Mouse (Mus musculus): Measurements from ENCODE around the gene Cul4b. TPM values are rescaled to one million over a fixed set of nuclear protein-coding genes. Genes with fewer than 3 reads are reported as not detected.
A peak's percentile ranks its signal among the peaks of the same experiment; 100 is the strongest.
"Not testable (repeated sequence)": the region's sequence is repeated elsewhere in the genome, so short reads cannot be mapped to it uniquely, and the experiment has no call there.

The Cul4b gene
- polyA plus RNA-seq, 1 experiment from 2014 or later, result 17.4 TPM

- Histone ChIP-seq H3K27me3 (ENCODE audit: control insufficient read depth, insufficient read depth, low read depth, low read length) (no peaks in the 10 kb centered on the region), H3K9me3 (replicated peaks; ENCODE audit: control insufficient read depth, low read length, poor library complexity, severe bottlenecking) (no peaks in the 10 kb centered on the region), H3K4me3 (ENCODE audit: low read depth, low read length) (no peak overlapping the region), H3K27ac (ENCODE audit: low read length) (no peak overlapping the region), H3K9ac (ENCODE audit: low read depth, low read length) (no peak overlapping the region), H3K4me1 (ENCODE audit: control insufficient read depth, insufficient read depth, low read length) (peaks cover 10% of the 10 kb centered on the region; the same call in 1 of the 2 replicates), H3K4me2 (ENCODE audit: low read length) (no peak overlapping the region), H3K36me3 (ENCODE audit: control insufficient read depth, insufficient read depth, low read length) (no peaks in the 10 kb centered on the region)
- no peak for ATAC-seq
- 72% methylated on average over 6 of the region's 6 CpGs for WGBS
Measured at GRCm38 (mm10) chrX:38566521-38567205, 9.3 kb downstream of the Cul4b start.

GRCm38 (mm10) chrX:38565176-38565542 lies 10.8 kb downstream of the Cul4b start:
- Histone ChIP-seq H3K4me3 (ENCODE audit: low read depth, low read length) (peak overlapping the region; percentile 55), H3K36me3 (ENCODE audit: control insufficient read depth, insufficient read depth, low read length) (no peaks in the 10 kb centered on the region), H3K9me3 (replicated peaks; ENCODE audit: control insufficient read depth, low read length, poor library complexity, severe bottlenecking) (no peaks in the 10 kb centered on the region), H3K4me1 (ENCODE audit: control insufficient read depth, insufficient read depth, low read length) (peaks cover 15% of the 10 kb centered on the region), H3K9ac (ENCODE audit: low read depth, low read length) (no peak overlapping the region; the same call in 1 of the 2 replicates), H3K27me3 (ENCODE audit: control insufficient read depth, insufficient read depth, low read depth, low read length) (no peaks in the 10 kb centered on the region), H3K27ac (ENCODE audit: low read length) (peak overlapping the region; percentile 94), H3K4me2 (ENCODE audit: low read length) (peak overlapping the region; percentile 49)
- WGBS, result 15% methylated on average over 7 of the region's 8 CpGs
- ATAC-seq, result no peak

GRCm38 (mm10) chrX:38564542-38565175 lies 11.3 kb downstream of the Cul4b start:
- Histone ChIP-seq H3K27ac (ENCODE audit: low read length) (peak overlapping the region; percentile 94), H3K4me3 (ENCODE audit: low read depth, low read length) (peak overlapping the region; percentile 55), H3K9me3 (replicated peaks; ENCODE audit: control insufficient read depth, low read length, poor library complexity, severe bottlenecking) (no peaks in the 10 kb centered on the region), H3K9ac (ENCODE audit: low read depth, low read length) (peak overlapping the region; percentile 81), H3K4me1 (ENCODE audit: control insufficient read depth, insufficient read depth, low read length) (peaks cover 15% of the 10 kb centered on the region), H3K27me3 (ENCODE audit: control insufficient read depth, insufficient read depth, low read depth, low read length) (no peaks in the 10 kb centered on the region), H3K36me3 (ENCODE audit: control insufficient read depth, insufficient read depth, low read length) (no peaks in the 10 kb centered on the region), H3K4me2 (ENCODE audit: low read length) (peak overlapping the region; percentile 49)
- peak; percentile 98 for ATAC-seq
- WGBS, result 24% methylated on average over 36 of the region's 52 CpGs

GRCm38 (mm10) chrX:38563941-38564541 lies 12.0 kb downstream of the Cul4b start:
- peak; percentile 41 for ATAC-seq
- no peaks in the 10 kb centered on the region for H3K36me3 ChIP-seq (ENCODE audit: control insufficient read depth, insufficient read depth, low read length)
- peak overlapping the region; percentile 94 for H3K27ac ChIP-seq (ENCODE audit: low read length)
- peak overlapping the region; percentile 58 for H3K4me2 ChIP-seq (ENCODE audit: low read length)
- peaks cover 15% of the 10 kb centered on the region for H3K4me1 ChIP-seq (ENCODE audit: control insufficient read depth, insufficient read depth, low read length)
- no peaks in the 10 kb centered on the region for H3K27me3 ChIP-seq (ENCODE audit: control insufficient read depth, insufficient read depth, low read depth, low read length)
- H3K9ac ChIP-seq (ENCODE audit: low read depth, low read length), result peak overlapping the region; percentile 81
- H3K4me3 ChIP-seq (ENCODE audit: low read depth, low read length), result peak overlapping the region; percentile 55
- H3K9me3 ChIP-seq (replicated peaks; ENCODE audit: control insufficient read depth, low read length, poor library complexity, severe bottlenecking), result no peaks in the 10 kb centered on the region
- 25% methylated on average over 7 of the region's 19 CpGs for WGBS

GRCm38 (mm10) chrX:38553255-38553654 lies 22.7 kb downstream of the Cul4b start:
- H3K36me3 ChIP-seq (ENCODE audit: control insufficient read depth, insufficient read depth, low read length), result no peaks in the 10 kb centered on the region
- no peaks in the 10 kb centered on the region for H3K27me3 ChIP-seq (ENCODE audit: control insufficient read depth, insufficient read depth, low read depth, low read length)
- no peak overlapping the region for H3K4me2 ChIP-seq (ENCODE audit: low read length)
- no peaks in the 10 kb centered on the region for H3K9me3 ChIP-seq (replicated peaks; ENCODE audit: control insufficient read depth, low read length, poor library complexity, severe bottlenecking)
- H3K27ac ChIP-seq (ENCODE audit: low read length), result no peak overlapping the region
- H3K4me3 ChIP-seq (ENCODE audit: low read depth, low read length), result no peak overlapping the region
- H3K4me1 ChIP-seq (ENCODE audit: control insufficient read depth, insufficient read depth, low read length), result no peaks in the 10 kb centered on the region
- no peak overlapping the region for H3K9ac ChIP-seq (ENCODE audit: low read depth, low read length)
- ATAC-seq, result no peak

- WGBS, result 1% methylated on average over 7 of the region's 7 CpGs
Measured at GRCm38 (mm10) chrX:38514556-38514955, 61.4 kb downstream of the Cul4b start.

GRCm38 (mm10) chrX:38504846-38505245 lies 71.2 kb downstream of the Cul4b start:
- no peak overlapping the region for H3K4me3 ChIP-seq (ENCODE audit: low read depth, low read length)
- H3K27me3 ChIP-seq (ENCODE audit: control insufficient read depth, insufficient read depth, low read depth, low read length), result no peaks in the 10 kb centered on the region
- no peak overlapping the region for H3K4me2 ChIP-seq (ENCODE audit: low read length)
- no peak overlapping the region for H3K27ac ChIP-seq (ENCODE audit: low read length)
- no peaks in the 10 kb centered on the region for H3K9me3 ChIP-seq (replicated peaks; ENCODE audit: control insufficient read depth, low read length, poor library complexity, severe bottlenecking)
- 94% methylated on average over 9 of the region's 14 CpGs for WGBS
- H3K4me1 ChIP-seq (ENCODE audit: control insufficient read depth, insufficient read depth, low read length), result no peaks in the 10 kb centered on the region
- no peak for ATAC-seq
- no peaks in the 10 kb centered on the region for H3K36me3 ChIP-seq (ENCODE audit: control insufficient read depth, insufficient read depth, low read length)
- no peak overlapping the region for H3K9ac ChIP-seq (ENCODE audit: low read depth, low read length)

More at GRCm38 (mm10) chrX:38514556-38514955, 61.4 kb downstream of the Cul4b start:
- H3K9me3 ChIP-seq (replicated peaks; ENCODE audit: control insufficient read depth, low read length, poor library complexity, severe bottlenecking), result no peaks in the 10 kb centered on the region
- no peaks in the 10 kb centered on the region for H3K4me1 ChIP-seq (ENCODE audit: control insufficient read depth, insufficient read depth, low read length)
- H3K9ac ChIP-seq (ENCODE audit: low read depth, low read length), result no peak overlapping the region
- no peak overlapping the region for H3K4me2 ChIP-seq (ENCODE audit: low read length)
- H3K36me3 ChIP-seq (ENCODE audit: control insufficient read depth, insufficient read depth, low read length), result no peaks in the 10 kb centered on the region
- no peak overlapping the region for H3K4me3 ChIP-seq (ENCODE audit: low read depth, low read length)
- ATAC-seq, result no peak
- H3K27ac ChIP-seq (ENCODE audit: low read length), result no peak overlapping the region
- no peaks in the 10 kb centered on the region for H3K27me3 ChIP-seq (ENCODE audit: control insufficient read depth, insufficient read depth, low read depth, low read length)

- H3K27me3 ChIP-seq (ENCODE audit: control insufficient read depth, insufficient read depth, low read depth, low read length); H3K4me3 ChIP-seq (ENCODE audit: low read depth, low read length); H3K9me3 ChIP-seq (replicated peaks; ENCODE audit: control insufficient read depth, low read length, poor library complexity, severe bottlenecking); H3K36me3 ChIP-seq (ENCODE audit: control insufficient read depth, insufficient read depth, low read length); ATAC-seq; H3K4me2 ChIP-seq (ENCODE audit: low read length); H3K27ac ChIP-seq (ENCODE audit: low read length); H3K4me1 ChIP-seq (ENCODE audit: control insufficient read depth, insufficient read depth, low read length); H3K9ac ChIP-seq (ENCODE audit: low read depth, low read length): not testable (repeated sequence)
- WGBS, result 75% methylated on average over 5 of the region's 5 CpGs
Measured at GRCm38 (mm10) chrX:38502182-38502581, 73.8 kb downstream of the Cul4b start.

- not testable (repeated sequence) for H3K9ac ChIP-seq (ENCODE audit: low read depth, low read length); H3K4me3 ChIP-seq (ENCODE audit: low read depth, low read length); H3K27me3 ChIP-seq (ENCODE audit: control insufficient read depth, insufficient read depth, low read depth, low read length); ATAC-seq; H3K9me3 ChIP-seq (replicated peaks; ENCODE audit: control insufficient read depth, low read length, poor library complexity, severe bottlenecking); H3K36me3 ChIP-seq (ENCODE audit: control insufficient read depth, insufficient read depth, low read length); H3K4me1 ChIP-seq (ENCODE audit: control insufficient read depth, insufficient read depth, low read length); H3K27ac ChIP-seq (ENCODE audit: low read length)
- WGBS, result 28% methylated on average over 20 of the region's 20 CpGs
- peak overlapping the region; percentile 6; the same call in 1 of the 2 replicates for H3K4me2 ChIP-seq (ENCODE audit: low read length)
Measured at GRCm38 (mm10) chrX:38485464-38485863, 90.5 kb downstream of the Cul4b start.
